Mouse (Mus musculus): ENCODE measurements around the gene Slit3.

DNA sequence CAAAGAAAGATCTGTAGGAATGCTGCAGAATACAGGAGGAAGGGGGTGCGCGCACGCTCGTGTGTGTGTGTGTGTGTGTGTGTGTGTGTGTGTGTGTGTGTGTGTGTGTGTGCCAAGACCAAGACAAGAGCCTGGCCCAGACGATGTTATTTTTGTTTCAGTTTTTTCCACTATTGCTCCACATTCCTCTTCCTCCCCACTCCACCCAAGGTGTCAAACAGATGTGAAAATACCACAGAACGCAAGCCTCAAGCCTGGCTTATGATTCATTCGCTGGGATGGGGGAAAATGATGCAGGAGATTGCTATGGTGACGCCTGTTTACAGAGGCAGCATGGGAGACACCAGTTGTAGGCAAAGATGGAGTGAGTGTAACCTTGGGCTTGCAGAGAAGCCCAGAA, 46.2 kb downstream of the Slit3 start:
- TF ChIP-seq POLR2A (IDR thresholded peaks at IDR 0.05; ENCODE audit: extremely low read depth, insufficient read depth, low read length) (no peak), CTCF (IDR thresholded peaks at IDR 0.05; ENCODE audit: low read depth, low read length) (no peak)
